In genomic region chr7:35753319-35754032, GRCm38 (mm10) we compare ENCODE assay signal across 8 mouse cellular contexts. TPM values are rescaled to one million over a fixed set of nuclear protein-coding genes. Genes with fewer than 3 reads are reported as not detected.
DNase-seq lines count a peak whose midpoint lies in the region; ATAC-seq and TF ChIP-seq lines count a peak whose summit lies in the region.

No protein-coding gene starts in this region.

- peaks cover 3% of the 10 kb centered on the region; the same call in 1 of the 2 replicates for H3K36me3 ChIP-seq in erythroblast, embryonic 14.5 days (ENCODE audit: control insufficient read depth)
- peaks cover 2% of the 10 kb centered on the region; the same call in 1 of the 2 replicates for H3K36me3 ChIP-seq in spleen, adult 2 months (ENCODE audit: control insufficient read depth, insufficient read depth, low read length)
- 0 out of 2 replicates have a peak, but pooled peaks cover 7% of the 10 kb centered on the region for H3K36me3 ChIP-seq in heart, postnatal 0 days (replicated peaks; ENCODE audit: control insufficient read depth, insufficient read depth, low read length)
- H3K36me3 ChIP-seq in liver, embryonic 13.5 days: peaks cover 17% of the 10 kb centered on the region
- peaks cover 17% of the 10 kb centered on the region; the same call in 1 of the 2 replicates for H3K36me3 ChIP-seq in stomach, embryonic 14.5 days (ENCODE audit: control insufficient read depth, insufficient read depth, low read length)

- H3K4me1 ChIP-seq in erythroblast, embryonic 14.5 days (ENCODE audit: control insufficient read depth): peaks cover 17% of the 10 kb centered on the region
- no peaks in the 10 kb centered on the region; the same call in 1 of the 2 replicates for H3K4me1 ChIP-seq in spleen, adult 2 months (ENCODE audit: control insufficient read depth, insufficient read depth, insufficient read length)
- H3K4me1 ChIP-seq in heart, postnatal 0 days (ENCODE audit: control insufficient read depth, insufficient read depth): 0 out of 2 replicates have a peak, but pooled peaks cover 9% of the 10 kb centered on the region
- H3K4me1 ChIP-seq in liver, embryonic 13.5 days (replicated peaks): peaks cover 23% of the 10 kb centered on the region
- H3K4me1 ChIP-seq in stomach, embryonic 14.5 days (ENCODE audit: control insufficient read depth, insufficient read depth, low read length): peaks cover 6% of the 10 kb centered on the region

- no peak for ATAC-seq in erythroblast, adult 5-6 weeks (replicated peaks; ENCODE audit: low FRiP score, poor library complexity, severe bottlenecking)
- 0 out of 2 replicates have a peak, but pooled peaks have one; percentile 3 for ATAC-seq in heart, postnatal 0 days (ENCODE audit: insufficient read depth, low read depth)
- no peak for ATAC-seq in liver, embryonic 13.5 days (ENCODE audit: low read depth)
- no peak for ATAC-seq in stomach, embryonic 14.5 days (ENCODE audit: insufficient number of reproducible peaks, insufficient read depth, low FRiP score, low read depth)
- no peak for ATAC-seq in monocyte, adult 5-6 weeks (replicated peaks; ENCODE audit: insufficient number of reproducible peaks, low FRiP score, low TSS enrichment, poor library complexity, severe bottlenecking)

- peaks cover 9% of the 10 kb centered on the region for H3K27me3 ChIP-seq in erythroblast, embryonic 14.5 days (ENCODE audit: control insufficient read depth)
- no peaks in the 10 kb centered on the region for H3K27me3 ChIP-seq in spleen, adult 2 months (ENCODE audit: control insufficient read depth, insufficient read depth, low read length)
- H3K27me3 ChIP-seq in heart, postnatal 0 days (ENCODE audit: control insufficient read depth, insufficient read depth, low read length): no peaks in the 10 kb centered on the region
- no peaks in the 10 kb centered on the region for H3K27me3 ChIP-seq in liver, embryonic 13.5 days
- no peaks in the 10 kb centered on the region for H3K27me3 ChIP-seq in stomach, embryonic 14.5 days (ENCODE audit: control insufficient read depth, insufficient read depth, low read length)

- WGBS in spleen, adult 2 months: 8% methylated on average over 15 of the region's 15 CpGs
- 6% methylated on average over 15 of the region's 15 CpGs for WGBS in heart, postnatal 0 days
- 7% methylated on average over 15 of the region's 15 CpGs for WGBS in liver, embryonic 13.5 days (ENCODE audit: insufficient replicate concordance)
- 2% methylated on average over 15 of the region's 15 CpGs for WGBS in stomach, embryonic 14.5 days

- no peak for TF ChIP-seq CTCF in spleen, adult 2 months (IDR thresholded peaks at IDR 0.05; ENCODE audit: extremely low read depth, insufficient read depth, insufficient read length, insufficient replicate concordance)
- TF ChIP-seq CTCF in heart, postnatal 0 days (IDR thresholded peaks at IDR 0.05; ENCODE audit: low read depth): no peak

- H3K9me3 ChIP-seq in erythroblast, embryonic 14.5 days (ENCODE audit: control insufficient read depth, low read length): no peaks in the 10 kb centered on the region
- H3K9me3 ChIP-seq in heart, postnatal 0 days (replicated peaks; ENCODE audit: control insufficient read depth, low read length): no peaks in the 10 kb centered on the region
- H3K9me3 ChIP-seq in liver, embryonic 13.5 days (replicated peaks): no peaks in the 10 kb centered on the region
- no peaks in the 10 kb centered on the region for H3K9me3 ChIP-seq in stomach, embryonic 14.5 days (ENCODE audit: control insufficient read depth, low read depth, low read length)

- H3K9ac ChIP-seq in heart, postnatal 0 days (replicated peaks; ENCODE audit: low read depth, low read length): peak overlapping the region; percentile 64
- peak overlapping the region; percentile 74 for H3K9ac ChIP-seq in liver, embryonic 13.5 days
- peak overlapping the region; percentile 51 for H3K9ac ChIP-seq in stomach, embryonic 14.5 days (replicated peaks; ENCODE audit: low read depth, low read length)

- no peak for DNase-seq in spleen, adult 2 months (ENCODE audit: low read depth in 1 of 2, low spot score in 2 of 2)
- no peak for DNase-seq in spleen, postnatal 36 days (ENCODE audit: low spot score in 2 of 2)
- DNase-seq in heart, postnatal 0 days (ENCODE audit: low spot score): no peak
- no peak for DNase-seq in liver, embryonic 13.5 days

- H3K27ac ChIP-seq in spleen, adult 2 months (ENCODE audit: insufficient read depth, low read length): peak overlapping the region; percentile 63; the same call in 1 of the 2 replicates
- no peak overlapping the region for H3K27ac ChIP-seq in heart, postnatal 0 days (ENCODE audit: low read depth)
- peak overlapping the region; percentile 23; the same call in 1 of the 2 replicates for H3K27ac ChIP-seq in liver, embryonic 13.5 days
- H3K27ac ChIP-seq in stomach, embryonic 14.5 days (ENCODE audit: low read length): no peak overlapping the region

- H3K4me2 ChIP-seq in heart, postnatal 0 days (ENCODE audit: low read depth, low read length): peak overlapping the region; percentile 100
- H3K4me2 ChIP-seq in liver, embryonic 13.5 days: peak overlapping the region; percentile 97
- peak overlapping the region; percentile 95 for H3K4me2 ChIP-seq in stomach, embryonic 14.5 days (replicated peaks; ENCODE audit: low read depth, low read length)

- H3K4me3 ChIP-seq in erythroblast, embryonic 14.5 days (replicated peaks): peak overlapping the region; percentile 75
- peak overlapping the region; percentile 84 for H3K4me3 ChIP-seq in spleen, adult 2 months (ENCODE audit: extremely low read depth, insufficient read depth, insufficient read length)
- peak overlapping the region; percentile 82 for H3K4me3 ChIP-seq in heart, postnatal 0 days (ENCODE audit: low read depth, low read length)
- H3K4me3 ChIP-seq in liver, embryonic 13.5 days (replicated peaks): peak overlapping the region; percentile 74
- peak overlapping the region; percentile 93 for H3K4me3 ChIP-seq in stomach, embryonic 14.5 days (ENCODE audit: low read depth, low read length)

- TF ChIP-seq EP300 in heart, postnatal 0 days (IDR thresholded peaks at IDR 0.05; ENCODE audit: low read depth): no peak

- no peak for TF ChIP-seq POLR2A in spleen, adult 2 months (IDR thresholded peaks at IDR 0.05; ENCODE audit: low read depth, low read length)

RNA-seq across cellular contexts. Expression of gene Dpy19l3, which starts 0.8 kb away (rescaled TPM):
- polyA plus RNA-seq in erythroblast, embryonic 14.5 days (2012): 0.10 and 0.11 TPM in 2 replicates
- total RNA-seq in erythroblast, adult 5-6 weeks (2015; ENCODE audit: low replicate concordance): 2.7 and 23.4 TPM in 2 replicates
- total RNA-seq in erythroblast, adult 5-6 weeks (2017; ENCODE audit: low replicate concordance): 0.84 and 2.5 TPM in 2 replicates
- 7.3 and 8.9 TPM in 2 replicates for polyA plus RNA-seq in spleen, adult 2 months (2012; rRNA removed)
- total RNA-seq in heart, postnatal 0 days (2014; rRNA removed; ENCODE audit: low replicate concordance): 1.1 and 3.4 TPM in 2 replicates
- 4.9 and 5.4 TPM in 2 replicates for polyA plus RNA-seq in heart, postnatal 0 days (2015; fragmentation: Nextera tagmentation; extraction: Ambion mirVana)
- 6.6 and 10.2 TPM in 2 replicates for polyA plus RNA-seq in liver, embryonic 13.5 days (2015; fragmentation: Nextera tagmentation; extraction: Ambion mirVana)
- polyA plus RNA-seq in stomach, embryonic 14.5 days (2014; fragmentation: Nextera tagmentation; extraction: Ambion mirVana): 27.8 and 30.2 TPM in 2 replicates
- total RNA-seq in monocyte, adult 5-6 weeks (2017): 5.0 to 14.2 TPM (median 9.7 TPM) in 3 replicates

RNA-seq across cellular contexts. Expression of gene Zfp507, which starts 49.3 kb away (rescaled TPM):
- 0.15 and 0.24 TPM in 2 replicates for polyA plus RNA-seq in erythroblast, embryonic 14.5 days (2012)
- total RNA-seq in erythroblast, adult 5-6 weeks (2015; ENCODE audit: low replicate concordance): 1.2 and 1.9 TPM in 2 replicates
- total RNA-seq in erythroblast, adult 5-6 weeks (2017; ENCODE audit: low replicate concordance): 2.6 and 3.8 TPM in 2 replicates
- 5.0 and 6.4 TPM in 2 replicates for polyA plus RNA-seq in spleen, adult 2 months (2012; rRNA removed)
- 8.4 and 10.9 TPM in 2 replicates for total RNA-seq in heart, postnatal 0 days (2014; rRNA removed; ENCODE audit: low replicate concordance)
- polyA plus RNA-seq in heart, postnatal 0 days (2015; fragmentation: Nextera tagmentation; extraction: Ambion mirVana): 5.2 and 5.9 TPM in 2 replicates
- 4.6 and 6.3 TPM in 2 replicates for polyA plus RNA-seq in liver, embryonic 13.5 days (2015; fragmentation: Nextera tagmentation; extraction: Ambion mirVana)
- 20.2 TPM in 2 replicates for polyA plus RNA-seq in stomach, embryonic 14.5 days (2014; fragmentation: Nextera tagmentation; extraction: Ambion mirVana)
- total RNA-seq in monocyte, adult 5-6 weeks (2017): 5.0 to 16.1 TPM (median 9.2 TPM) in 3 replicates

Comparison
In these comparisons a context has a peak if more than half of its experiments do, and no peak if none do; other contexts are left out.
1. H3K27ac ChIP-seq: peak in spleen, adult 2 months (single experiment) and liver, embryonic 13.5 days (single experiment); none in heart, postnatal 0 days (single experiment) and stomach, embryonic 14.5 days (single experiment).
2. Peak in every context shown above with its lines, with median percentiles within 50 percentile points of each other: H3K4me3 ChIP-seq, H3K4me2 ChIP-seq and H3K9ac ChIP-seq.